Mouse (Mus musculus) frontal cortex, postnatal 10 days (tissue): ENCODE data around the gene Plxnb2.

ENCODE experiments used
- DNase-seq, 2 experiments: peaks; one replicate each; pipeline ENCODE4 v3.0.0; 2022; ENCODE audit warnings: low spot score in 2 of 2, mixed read lengths in 1 of 2

Gene Plxnb2

DNA sequence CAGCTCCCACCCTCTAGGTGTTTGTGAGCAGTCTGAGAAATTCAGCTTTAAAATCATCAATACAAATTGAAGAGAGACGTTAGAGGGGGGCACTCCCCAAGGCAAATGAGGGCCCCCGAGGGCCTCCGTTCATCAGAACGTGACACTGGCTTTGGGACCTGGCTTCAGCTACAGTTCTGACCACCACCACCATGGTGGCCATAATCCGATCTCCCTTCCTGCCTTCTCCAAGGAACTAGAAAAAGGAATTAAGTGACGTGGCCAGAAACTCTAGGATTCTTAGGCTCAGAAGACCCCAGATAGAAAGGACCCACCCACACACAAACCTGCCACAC lies 991 bp downstream of the Plxnb2 start:
- no peak for DNase-seq

DNA sequence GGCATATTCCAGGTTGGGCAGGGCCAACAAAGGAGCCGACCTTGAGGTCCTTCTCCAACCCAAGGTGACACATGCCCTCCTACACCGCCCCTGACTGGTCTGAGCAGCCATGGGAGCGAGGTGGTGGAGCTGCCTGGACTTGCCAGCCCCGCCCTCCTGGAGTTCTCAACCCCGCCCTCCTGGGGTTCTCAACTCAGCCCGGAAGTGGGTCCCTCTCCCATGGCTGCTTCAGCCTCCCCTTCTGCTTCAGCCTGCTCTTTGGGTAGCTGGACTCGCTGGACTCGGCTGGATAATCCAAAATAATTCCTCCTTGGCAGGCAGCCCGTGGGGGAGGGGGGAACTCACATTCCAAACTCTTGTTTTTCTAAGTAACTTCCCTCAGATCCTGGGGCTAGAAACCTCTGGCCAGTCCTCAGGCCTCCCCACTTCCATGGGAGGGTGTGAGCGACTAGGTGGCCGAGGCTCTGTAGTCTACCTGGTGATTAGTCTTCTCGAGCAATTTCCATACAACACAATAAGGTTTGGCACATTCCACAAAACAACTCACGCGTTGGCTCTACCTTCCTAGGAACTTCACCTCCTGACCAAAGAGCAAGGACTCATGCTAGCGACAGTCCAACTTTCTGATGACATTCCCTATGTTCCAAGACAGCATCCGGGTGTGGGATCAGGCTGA lies 1.5 kb downstream of the Plxnb2 start:
- peak; percentile 49 to 67 for DNase-seq

DNA sequence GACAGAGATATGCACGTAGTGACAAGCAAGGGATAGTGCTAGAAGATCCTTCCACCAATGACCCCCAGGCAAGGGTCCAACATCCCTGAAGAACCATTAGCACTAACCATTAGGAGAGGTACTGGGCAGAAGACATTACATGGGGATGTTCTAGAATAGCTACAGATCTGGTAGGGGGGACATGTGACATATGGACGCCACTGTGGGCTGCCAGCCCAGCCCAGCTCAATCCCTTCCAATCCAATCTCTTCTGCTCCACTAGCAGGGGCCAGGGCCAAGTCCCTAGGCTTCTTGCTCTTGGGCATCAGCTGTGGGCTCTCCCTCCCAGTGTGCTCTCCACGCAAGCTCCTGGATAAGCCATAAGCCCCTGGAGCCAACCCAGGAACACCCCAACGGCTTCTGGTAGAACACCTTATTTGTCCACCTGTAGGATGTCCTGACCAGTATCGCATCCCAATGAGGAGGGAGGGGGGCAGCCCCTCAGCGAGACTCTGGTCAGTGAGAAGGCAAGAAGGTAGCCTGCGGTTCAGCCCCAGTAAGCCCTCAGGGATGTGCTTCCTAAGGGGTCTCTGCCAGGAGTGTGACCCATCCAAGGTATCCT lies 2.2 kb downstream of the Plxnb2 start:
- DNase-seq: no peak

DNA sequence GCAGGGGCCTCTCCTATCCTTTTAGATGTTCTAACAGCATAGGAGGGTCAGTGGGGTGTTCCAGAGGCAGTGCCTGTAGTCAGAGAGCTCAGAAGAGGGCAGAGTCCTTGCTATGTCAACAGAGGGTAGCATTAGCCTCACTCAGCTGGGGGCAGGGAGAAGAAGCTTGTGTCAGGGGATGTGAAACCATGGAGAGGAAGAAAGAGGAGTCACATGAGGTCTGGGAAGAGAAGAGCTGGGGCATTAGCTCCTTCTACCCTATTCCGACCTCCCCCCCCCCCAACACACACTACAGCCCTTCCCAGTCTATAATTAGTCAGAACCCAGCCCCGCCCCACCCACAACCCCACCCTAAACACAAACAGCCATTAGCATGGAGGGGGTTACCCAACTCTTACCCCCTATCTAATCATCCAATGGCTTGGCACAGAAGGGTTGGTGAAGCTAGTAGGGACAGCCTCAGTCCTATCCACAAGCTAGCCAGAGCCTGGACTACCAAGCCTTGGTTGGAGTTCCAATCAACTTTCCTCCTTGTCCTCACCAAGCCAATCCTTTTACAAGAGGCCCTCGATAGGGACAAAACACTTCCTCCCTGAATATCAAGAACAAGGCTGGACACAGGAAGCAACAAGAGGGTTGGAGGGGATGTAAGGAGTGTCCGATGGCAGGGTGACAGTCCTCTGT lies 2.9 kb downstream of the Plxnb2 start:
- DNase-seq: no peak

DNA sequence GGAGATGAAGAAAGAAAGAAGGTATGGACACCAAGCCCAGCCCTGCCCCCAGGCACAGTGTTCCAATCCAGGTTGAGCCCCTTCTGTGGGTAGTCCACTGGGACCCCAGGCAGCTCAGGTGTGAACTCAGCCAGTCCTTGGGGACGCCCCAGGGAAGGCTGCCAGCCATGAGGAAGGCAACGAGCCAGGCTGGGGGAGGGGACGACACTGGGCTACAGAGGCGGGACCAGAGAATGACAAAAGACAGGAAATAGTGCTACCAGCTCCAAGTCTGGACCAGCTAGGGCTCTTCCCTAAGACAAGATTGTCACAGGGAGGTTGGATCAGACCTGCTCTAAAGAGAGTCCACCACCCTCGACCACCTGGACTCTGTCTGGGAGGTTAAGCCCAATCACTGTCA lies 3.5 kb downstream of the Plxnb2 start:
- DNase-seq: peak in 1 of 2 experiments; percentile 70

DNA sequence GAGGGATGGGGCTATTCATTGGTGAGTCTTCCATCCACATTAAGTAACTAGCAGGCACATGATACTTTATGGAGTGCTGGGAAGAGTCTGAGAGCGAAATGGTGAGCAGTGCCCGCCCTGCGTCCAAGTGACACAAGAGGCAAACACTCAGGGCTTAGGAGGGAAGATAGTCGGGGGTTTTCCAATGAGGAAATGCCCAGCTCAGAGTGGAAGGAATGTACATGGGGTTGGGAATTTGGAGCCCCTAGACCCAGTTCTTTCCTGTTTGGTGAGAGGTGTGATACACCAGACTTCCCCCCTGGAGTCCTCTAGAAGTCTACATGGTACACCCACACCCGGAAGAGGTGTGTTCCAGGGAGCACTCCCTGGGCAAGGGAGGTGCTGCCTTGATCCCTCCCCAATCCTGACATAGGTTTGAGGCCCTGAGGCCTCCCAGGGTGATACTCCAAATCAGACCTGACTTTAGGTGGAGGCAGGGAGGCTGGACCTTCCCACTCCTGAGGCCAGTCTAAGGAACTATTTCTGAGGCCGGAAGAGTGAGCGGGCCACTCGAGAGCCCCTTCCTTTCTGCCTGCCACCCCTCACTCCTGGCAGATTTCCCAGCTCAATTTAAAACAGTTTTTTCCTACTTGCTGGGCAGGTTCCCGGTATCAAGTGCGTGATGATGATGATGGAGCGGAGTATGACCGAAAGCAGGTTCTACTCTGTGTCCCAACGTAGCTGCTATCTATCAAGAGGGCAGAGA lies 5.0 kb downstream of the Plxnb2 start:
- no peak for DNase-seq

DNA sequence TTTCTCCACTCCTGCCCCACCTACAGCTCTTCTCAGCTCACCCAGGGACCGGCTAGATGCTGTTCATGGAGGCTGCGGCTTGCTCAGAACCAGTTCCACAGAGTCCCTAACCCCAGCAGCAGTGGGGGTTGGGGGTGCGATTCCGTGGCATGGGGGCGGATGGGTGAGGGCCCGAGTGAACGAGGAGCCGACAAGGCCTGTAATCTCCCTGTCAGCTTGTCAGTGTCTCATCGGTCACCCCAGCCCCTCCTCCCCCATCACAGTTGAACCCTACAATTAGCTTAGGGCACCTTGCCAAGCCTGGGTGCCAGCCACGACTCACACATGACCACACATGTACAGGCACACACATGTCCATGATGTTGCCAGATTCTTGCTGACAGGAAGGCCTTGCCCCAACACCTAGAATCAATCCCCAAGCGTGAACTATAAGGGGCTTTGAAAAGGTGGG lies 5.7 kb downstream of the Plxnb2 start:
- DNase-seq: no peak

DNA sequence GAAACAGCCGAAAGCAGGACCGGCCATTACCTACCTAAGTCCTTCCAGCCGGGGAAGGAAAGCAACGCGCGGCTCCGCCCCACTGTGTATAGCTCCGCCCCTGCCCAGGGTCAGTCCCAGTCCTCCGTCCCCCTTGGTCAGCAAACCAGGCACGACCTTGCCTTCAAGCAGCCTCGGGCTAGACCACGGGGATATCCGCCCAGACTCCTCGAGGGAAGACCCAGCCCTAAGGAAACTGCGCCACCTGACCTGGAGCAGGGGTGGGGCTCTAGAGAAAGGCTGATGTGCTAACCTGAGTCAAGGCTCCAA lies 6.7 kb downstream of the Plxnb2 start:
- DNase-seq: peak in 1 of 2 experiments; percentile 56

DNA sequence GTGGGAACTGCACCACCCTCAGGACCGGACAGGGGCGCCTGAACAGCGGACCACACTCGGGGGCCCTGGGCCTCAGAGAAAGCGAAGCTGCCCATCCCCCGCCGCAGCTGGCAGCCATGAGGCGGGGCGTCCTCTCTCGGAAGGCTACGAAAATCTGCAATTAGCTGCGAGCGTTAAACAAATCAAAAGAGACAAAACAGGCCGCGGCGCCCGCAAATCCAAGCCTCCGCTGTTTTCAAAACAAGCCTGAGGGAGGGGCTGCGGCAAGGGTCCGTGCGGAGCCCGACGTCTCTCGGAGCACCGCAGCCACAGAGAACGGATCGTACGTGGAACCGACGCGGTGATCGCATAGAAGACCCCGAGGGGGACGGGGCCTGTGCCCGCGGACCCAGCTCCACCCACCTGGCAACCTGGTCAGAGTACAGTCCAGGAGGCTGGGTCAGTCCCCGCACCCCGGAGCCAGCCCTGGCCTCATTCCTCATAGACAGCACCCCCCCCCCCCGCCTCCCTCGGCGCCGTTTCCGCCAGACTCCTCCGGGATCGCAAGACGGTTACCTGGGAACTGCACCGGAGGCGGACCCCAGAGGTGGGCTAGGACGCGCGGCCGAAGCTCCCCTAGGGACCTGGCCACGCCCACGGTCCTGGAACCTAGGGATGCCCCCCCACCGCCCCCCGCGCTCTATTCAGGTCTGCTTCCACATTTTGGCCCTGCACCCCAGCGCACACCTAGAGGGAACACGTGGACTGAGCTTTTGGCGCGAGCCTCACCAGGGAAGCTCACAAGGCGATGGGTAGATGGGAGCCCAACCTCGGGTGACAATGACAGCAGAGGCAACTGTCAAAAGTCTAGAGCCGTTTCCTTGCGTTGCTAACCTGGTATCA lies 7.3 kb downstream of the Plxnb2 start:
- peak in 1 of 2 experiments; percentile 63 for DNase-seq

DNA sequence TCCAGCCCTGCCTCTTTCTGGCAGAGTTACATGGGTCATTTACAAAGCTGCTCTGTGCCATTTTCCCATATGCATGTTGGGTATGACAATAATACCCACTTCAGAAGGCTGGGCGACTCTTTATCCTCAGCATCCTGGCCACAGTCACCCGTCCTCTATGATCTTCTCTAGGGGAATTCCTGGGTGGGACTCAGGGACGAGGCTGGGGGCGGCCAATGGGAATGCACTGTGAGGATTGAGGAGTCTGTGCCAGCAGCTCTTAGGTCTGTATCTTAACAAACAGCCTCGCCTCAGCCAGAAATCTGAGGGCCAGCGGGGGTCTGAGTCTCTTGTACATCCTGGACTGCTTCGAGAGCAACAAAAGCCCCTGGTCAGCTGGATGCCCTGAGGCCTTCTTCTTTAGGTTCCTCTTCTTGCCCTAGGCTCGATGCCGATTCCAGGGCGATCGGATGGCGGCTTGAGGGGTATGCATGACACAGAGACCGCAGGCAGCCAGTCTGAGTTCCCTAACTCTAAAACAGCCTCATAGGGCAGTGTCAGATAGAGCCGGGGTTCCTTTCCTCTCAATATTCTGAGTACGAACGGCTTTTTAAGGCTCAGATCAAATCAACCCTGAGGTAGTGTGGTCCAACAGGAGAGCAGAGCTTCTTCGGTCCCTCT lies 8.2 kb downstream of the Plxnb2 start:
- DNase-seq: no peak

DNA sequence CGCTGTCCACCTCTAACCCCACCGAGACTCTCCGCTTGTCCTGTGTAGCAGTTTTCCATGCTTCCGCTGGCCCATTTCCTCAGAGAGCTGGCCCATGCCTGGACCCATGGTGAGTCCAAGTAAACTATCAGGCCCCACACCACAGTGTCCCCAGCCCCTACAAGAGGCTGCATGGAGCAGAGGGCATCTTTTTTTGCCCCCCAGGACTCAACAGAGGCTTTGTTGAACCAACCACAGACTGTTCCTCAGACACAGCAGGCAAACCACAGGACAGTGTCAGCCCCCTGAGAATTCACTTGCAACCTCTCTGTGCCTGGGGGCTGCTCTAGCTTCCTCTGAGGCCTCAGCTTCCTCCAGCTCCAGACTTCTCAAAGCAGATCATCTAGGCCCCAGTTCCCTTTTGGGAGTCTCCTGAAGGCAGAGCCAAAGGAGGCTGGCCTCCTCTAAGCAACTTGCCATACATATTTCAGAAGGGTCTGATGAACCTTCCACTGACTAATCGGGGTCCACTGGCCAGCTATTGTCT lies 9.0 kb downstream of the Plxnb2 start:
- DNase-seq: no peak

DNA sequence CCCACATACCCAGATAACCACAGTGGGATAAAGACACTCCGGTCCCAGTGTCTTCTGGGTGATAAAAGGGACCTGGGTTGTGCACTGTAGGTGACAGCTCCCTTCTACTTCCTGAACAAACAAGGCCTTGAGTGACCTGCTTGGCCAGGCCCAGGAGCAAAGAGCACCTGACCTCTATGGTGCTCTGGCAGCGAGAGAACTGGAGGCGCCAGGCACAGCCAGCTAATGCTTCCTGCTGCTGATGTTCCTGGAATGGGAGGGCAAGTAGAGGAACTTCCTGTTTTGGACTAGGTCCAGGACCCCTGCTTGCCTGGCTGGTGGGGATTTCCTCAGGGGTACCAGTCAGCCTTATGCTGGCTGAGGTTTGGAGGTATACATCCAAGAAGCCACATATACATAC lies 10.5 kb downstream of the Plxnb2 start:
- DNase-seq: no peak

DNA sequence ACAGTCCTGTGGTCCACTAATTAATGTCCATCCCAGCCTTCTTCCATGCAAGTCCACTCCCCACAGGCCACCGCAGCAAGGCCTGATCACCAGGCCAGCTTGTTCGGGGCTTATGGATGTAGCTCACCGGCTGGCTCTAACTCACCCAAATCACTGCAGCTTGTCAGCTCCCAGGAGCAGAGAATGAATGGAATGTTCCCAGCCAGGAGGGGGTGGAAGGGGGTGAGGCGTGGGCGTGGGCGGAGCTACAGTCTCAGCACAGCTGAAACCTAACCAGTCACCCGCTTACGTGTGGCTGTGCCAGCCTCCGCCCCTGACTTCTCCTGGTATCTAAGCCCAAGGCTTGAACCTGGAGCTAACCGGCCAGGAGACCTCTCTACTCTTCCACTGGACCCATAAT lies 11.2 kb downstream of the Plxnb2 start:
- DNase-seq: peak; percentile 74 to 84

DNA sequence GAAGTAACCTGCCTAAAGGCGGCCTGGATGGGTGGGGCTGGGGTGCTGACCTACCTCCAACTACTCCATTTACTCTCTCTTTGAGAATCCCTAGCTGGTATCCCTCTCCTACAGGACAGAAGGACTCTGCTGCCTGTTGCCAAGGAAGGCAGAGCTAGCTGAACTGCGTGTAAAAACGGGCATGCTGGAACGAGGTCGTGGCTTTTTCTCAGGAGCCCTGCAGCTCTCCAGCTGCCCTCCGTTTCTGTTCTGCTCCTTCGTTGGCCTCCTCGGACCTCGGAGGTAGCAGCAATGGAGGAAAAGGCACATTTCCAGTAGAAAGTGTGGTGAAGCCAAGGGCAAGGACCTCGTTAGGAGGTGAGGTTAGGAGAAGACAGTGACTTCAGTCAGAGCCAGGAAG lies 11.7 kb downstream of the Plxnb2 start:
- DNase-seq: no peak

DNA sequence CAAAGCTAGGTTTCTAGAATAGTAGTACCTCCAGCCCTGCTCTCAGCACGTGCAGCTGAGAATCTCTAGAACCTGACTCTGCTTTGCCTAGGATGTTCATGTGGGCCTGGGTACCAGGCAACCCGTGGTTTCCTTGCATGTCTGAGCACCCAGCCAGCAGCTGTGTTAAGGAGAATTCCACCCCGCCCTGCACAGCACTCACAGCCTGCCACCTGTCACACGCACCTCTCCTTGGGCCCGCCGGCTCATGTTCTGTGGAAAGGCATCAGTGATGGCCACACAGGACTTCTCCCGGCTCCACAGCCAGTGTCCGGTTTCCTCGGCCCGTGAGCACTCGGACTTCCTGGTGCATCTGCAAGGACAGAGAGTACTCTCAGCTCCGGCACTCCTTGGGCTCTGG lies 15.1 kb downstream of the Plxnb2 start:
- no peak for DNase-seq

DNA sequence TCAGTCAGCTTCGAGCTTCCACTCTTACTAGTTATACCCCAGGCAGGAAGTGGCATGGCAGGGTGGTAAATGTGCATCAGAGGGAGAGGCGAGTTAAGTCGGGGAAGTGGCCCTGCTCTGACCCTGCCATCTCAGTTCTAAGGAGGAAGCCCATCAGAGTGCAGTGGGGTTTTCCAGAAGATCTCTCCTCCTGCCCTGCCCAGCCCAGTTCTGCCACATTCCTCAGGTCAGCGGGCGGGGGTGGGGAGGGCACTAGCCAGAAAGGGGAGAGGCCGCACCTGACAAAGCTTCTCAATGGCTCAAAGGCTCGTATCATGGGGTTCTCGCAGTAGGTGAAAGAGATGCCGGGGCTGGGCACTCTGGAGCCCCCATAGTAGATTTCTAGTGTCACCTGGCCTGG lies 19.2 kb downstream of the Plxnb2 start:
- no peak for DNase-seq

DNA sequence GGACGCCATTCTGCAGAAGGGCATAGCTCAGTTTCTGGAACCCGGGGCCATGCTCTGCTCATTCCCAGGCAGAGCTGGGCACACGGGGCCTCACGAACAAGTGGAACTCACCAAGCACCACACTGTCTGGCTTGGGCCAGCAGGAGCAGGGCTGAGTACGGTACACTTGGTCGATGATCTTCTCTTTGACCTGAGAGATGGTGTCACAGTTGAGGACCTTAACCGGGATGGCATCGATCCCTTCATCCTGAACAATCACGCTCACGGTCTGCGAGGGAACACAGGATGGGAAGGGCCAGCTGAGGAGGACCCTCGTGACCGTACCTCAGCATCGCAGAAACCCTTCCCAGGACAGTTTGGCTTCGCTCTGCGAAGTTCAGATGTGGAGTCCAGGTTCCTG lies 22.1 kb downstream of the Plxnb2 start:
- DNase-seq: no peak

DNA sequence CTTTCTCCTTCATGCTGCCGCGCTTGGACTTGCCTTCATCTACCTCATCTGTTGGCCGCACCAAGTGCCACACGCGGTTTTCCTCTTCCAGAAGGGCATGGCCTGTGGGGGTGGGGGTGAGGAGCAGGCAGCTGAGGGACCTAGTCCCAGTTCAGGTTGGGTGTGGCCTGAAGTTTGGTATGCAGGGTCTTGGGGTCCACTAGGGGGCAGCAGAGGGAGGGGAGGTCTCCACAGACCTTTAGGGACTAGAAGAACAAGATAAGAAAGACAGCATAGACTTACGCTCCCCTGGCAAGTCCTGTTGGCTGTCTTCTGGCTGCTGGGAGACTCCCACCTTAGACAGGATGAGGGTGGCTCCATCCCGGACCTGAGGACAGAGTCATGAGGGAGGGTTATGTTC lies 22.6 kb downstream of the Plxnb2 start:
- no peak for DNase-seq

DNA sequence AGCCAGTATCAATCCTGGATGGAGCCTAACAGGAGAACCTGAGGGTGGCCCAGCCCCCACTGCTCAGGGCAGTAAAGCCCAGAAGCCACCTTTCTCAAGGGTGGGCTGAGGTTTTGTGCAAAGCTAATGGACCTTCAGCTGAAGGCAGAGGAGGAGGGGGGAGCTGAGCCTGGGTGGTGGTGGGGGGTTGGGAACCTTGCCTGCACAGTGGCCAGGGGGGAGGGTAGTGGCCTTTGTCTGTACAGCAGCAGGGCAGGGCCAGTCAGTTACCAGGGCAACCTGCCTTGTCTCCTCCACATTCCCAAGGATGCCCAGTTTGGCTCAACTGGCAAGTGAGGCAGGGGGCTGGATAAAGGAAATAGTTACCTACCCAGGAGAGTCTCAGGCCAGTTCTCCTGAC lies 28.3 kb downstream of the Plxnb2 start:
- no peak for DNase-seq

DNA sequence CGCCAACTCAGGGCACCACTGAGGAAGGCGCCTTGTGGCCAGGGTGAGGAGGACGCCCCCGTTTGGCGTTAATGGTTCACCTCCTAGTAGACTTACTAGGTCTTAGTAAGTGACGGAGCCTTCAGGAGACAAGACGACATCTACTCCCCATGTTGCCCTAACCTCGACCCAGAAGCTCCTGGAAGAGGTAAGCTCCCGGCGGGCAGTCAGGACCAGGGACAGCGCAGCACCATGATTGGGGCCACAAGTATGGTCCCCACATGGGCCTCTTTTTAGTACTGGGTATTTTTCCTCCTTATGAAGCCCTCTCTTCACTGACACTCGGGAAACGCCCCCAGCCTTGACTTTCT lies 30.6 kb downstream of the Plxnb2 start:
- DNase-seq: no peak
